Mouse (Mus musculus): ENCODE data around the gene Tcp10a.

- TF ChIP-seq CTCF (IDR thresholded peaks at IDR 0.05; ENCODE audit: low read depth, low read length) = no peak
- no peak for TF ChIP-seq POLR2A (IDR thresholded peaks at IDR 0.05; ENCODE audit: extremely low read depth, insufficient read depth, low read length)
Observed at GRCm38 (mm10) chr17:7286422-7287050, 37.9 kb upstream of the Tcp10a start.

Data from liver, adult 2 months (tissue).